Mouse (Mus musculus) heart, embryonic 14.5 days (tissue): ENCODE results near the gene Edrf1. TPM values are rescaled to one million over a fixed set of nuclear protein-coding genes. Genes with fewer than 3 reads are reported as not detected.
A peak's percentile ranks its signal among the peaks of the same experiment; 100 is the strongest.

ENCODE experiments used
- ATAC-seq: fragments of 200-750 bp; cut with Nextera tagmentation; 2 replicates; pipeline ENCODE4 v1.8.0; 2017; ENCODE audit warnings: low read depth, moderate TSS enrichment; ENCODE audit not compliant: insufficient number of reproducible peaks, insufficient read depth, low FRiP score
- H3K27ac ChIP-seq, 2 experiments: fragments of 200-500 bp in 1 of 2; fragments of 300-500 bp in 1 of 2; sonication (generic) in 1 of 2; replicated peaks in 1 of 2; 2 replicates each; pipeline ENCODE4 v1.5.1; 2012 to 2014; ENCODE audit warnings: low read depth in 2 of 2, low read length in 2 of 2, control low read depth in 1 of 2, mild to moderate bottlenecking in 1 of 2, mixed read lengths in 1 of 2; ENCODE audit not compliant: control insufficient read depth in 1 of 2, insufficient read depth in 1 of 2
- H3K27me3 ChIP-seq: fragments of 300-500 bp; sonication (generic); 2 replicates; pipeline ENCODE4 v1.6.1; 2014; ENCODE audit warnings: mild to moderate bottlenecking, low read length, control low read depth; ENCODE audit not compliant: control insufficient read depth, insufficient read depth
- H3K36me3 ChIP-seq: fragments of 300-500 bp; sonication (generic); 2 replicates; pipeline ENCODE4 v1.6.1; 2014; ENCODE audit warnings: mild to moderate bottlenecking, control low read depth, low read length, mixed read lengths; ENCODE audit not compliant: control insufficient read depth, insufficient read depth
- H3K4me1 ChIP-seq, 2 experiments: fragments of 200-500 bp in 1 of 2; fragments of 300-500 bp in 1 of 2; sonication (generic) in 1 of 2; 2 replicates each; pipeline ENCODE4 v1.6.1; 2012 to 2014; ENCODE audit warnings: low read length in 2 of 2, control low read depth in 1 of 2, mixed read lengths in 1 of 2; ENCODE audit not compliant: control insufficient read depth in 2 of 2, insufficient read depth in 2 of 2
- H3K4me2 ChIP-seq: fragments of 300-500 bp; sonication (generic); 2 replicates; pipeline ENCODE4 v1.6.1; 2014; ENCODE audit warnings: mild to moderate bottlenecking, low read length
- H3K4me3 ChIP-seq, 2 experiments: fragments of 200-500 bp in 1 of 2; fragments of 300-500 bp in 1 of 2; sonication (generic) in 1 of 2; 2 replicates each; pipeline ENCODE4 v1.5.1; 2012 to 2014; ENCODE audit warnings: low read length in 2 of 2, mild to moderate bottlenecking in 2 of 2, control low read depth in 1 of 2, low read depth in 1 of 2, moderate library complexity in 1 of 2; ENCODE audit not compliant: control insufficient read depth in 1 of 2, insufficient read depth in 1 of 2
- H3K9ac ChIP-seq: fragments of 300-500 bp; sonication (generic); 2 replicates; pipeline ENCODE4 v1.6.1; 2014; ENCODE audit warnings: mild to moderate bottlenecking, low read length
- H3K9me3 ChIP-seq: fragments of 300-500 bp; sonication (generic); 2 replicates; pipeline ENCODE4 v1.6.1; 2016; ENCODE audit warnings: low read length, control low read depth; ENCODE audit not compliant: control insufficient read depth
- WGBS: fragments of 180-500 bp; shearing (Covaris S2); extraction: QIAGEN DNeasy Blood & Tissue Kit; methylation state at CpG from one replicate; pipeline ENCODE4 v1.1.7; 2014; 5-methylcytosine and 5-hydroxymethylcytosine counted together
- polyA plus RNA-seq: library from polyadenylated mRNA; unstranded; fragments of >200 nt; fragmentation: Nextera tagmentation; extraction: Ambion mirVana; gene quantifications from 2 replicates; pipeline ENCODE4 v1.2.1, GENCODE M21; 2014

Edrf1 gene
- polyA plus RNA-seq, 1 experiment from 2014 or later: 11.9 TPM

DNA sequence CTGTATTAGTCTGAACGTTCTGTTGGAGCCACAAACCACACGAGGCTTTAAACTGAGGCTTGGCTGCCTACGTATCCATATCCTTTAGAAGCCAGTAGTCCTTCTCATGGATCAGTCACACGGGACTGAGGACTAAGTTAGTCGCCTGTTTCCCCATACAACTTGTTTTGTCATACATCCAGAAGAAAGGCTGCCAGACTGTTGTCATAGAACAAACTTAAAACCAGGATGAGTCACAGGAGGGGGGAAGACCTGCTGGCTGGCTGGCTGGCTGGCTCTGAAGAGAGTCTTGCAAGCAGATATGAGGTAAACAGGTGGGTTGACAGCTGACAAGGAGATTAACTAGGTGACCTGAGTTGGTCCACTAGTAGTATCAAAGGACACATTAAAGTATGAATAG lies 6.5 kb upstream of the Edrf1 start:
- Histone ChIP-seq H3K4me2 (no peak overlapping the region), H3K36me3 (no peaks in the 10 kb centered on the region), H3K27ac (no peak overlapping the region), H3K9me3 (no peaks in the 10 kb centered on the region), H3K4me3 (no peak overlapping the region), H3K27me3 (no peaks in the 10 kb centered on the region), H3K4me1 (no peaks in the 10 kb centered on the region), H3K9ac (no peak overlapping the region)
- no peak for ATAC-seq
- WGBS: 73% methylated on average over 5 of the region's 5 CpGs

DNA sequence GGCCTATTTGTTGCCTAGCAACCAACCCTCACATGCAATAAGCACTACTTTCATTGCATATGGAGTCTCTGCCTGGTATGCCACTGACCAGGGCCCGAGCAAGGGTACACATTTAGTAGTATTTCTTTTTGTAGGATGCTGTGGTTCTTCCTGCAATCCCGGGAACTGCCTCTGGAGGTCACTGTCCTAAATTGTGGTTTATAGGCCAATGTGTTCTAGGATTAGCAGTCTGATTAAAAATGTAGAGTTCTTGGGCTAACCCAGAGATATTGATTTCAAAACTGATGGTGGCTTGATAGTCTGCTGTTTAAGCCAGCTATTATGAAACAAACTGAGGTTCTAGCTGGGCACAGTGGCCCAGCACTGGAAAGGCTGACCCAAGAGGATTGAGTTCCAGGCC lies 4.9 kb upstream of the Edrf1 start:
- H3K27me3 ChIP-seq: no peaks in the 10 kb centered on the region
- no peak overlapping the region for H3K27ac ChIP-seq
- WGBS: 25% methylated on average over 2 of the region's 2 CpGs
- H3K4me1 ChIP-seq: no peaks in the 10 kb centered on the region
- H3K36me3 ChIP-seq: no peaks in the 10 kb centered on the region
- no peak overlapping the region for H3K4me3 ChIP-seq
- no peak overlapping the region for H3K9ac ChIP-seq
- H3K4me2 ChIP-seq: no peak overlapping the region
- no peaks in the 10 kb centered on the region for H3K9me3 ChIP-seq
- ATAC-seq: no peak

DNA sequence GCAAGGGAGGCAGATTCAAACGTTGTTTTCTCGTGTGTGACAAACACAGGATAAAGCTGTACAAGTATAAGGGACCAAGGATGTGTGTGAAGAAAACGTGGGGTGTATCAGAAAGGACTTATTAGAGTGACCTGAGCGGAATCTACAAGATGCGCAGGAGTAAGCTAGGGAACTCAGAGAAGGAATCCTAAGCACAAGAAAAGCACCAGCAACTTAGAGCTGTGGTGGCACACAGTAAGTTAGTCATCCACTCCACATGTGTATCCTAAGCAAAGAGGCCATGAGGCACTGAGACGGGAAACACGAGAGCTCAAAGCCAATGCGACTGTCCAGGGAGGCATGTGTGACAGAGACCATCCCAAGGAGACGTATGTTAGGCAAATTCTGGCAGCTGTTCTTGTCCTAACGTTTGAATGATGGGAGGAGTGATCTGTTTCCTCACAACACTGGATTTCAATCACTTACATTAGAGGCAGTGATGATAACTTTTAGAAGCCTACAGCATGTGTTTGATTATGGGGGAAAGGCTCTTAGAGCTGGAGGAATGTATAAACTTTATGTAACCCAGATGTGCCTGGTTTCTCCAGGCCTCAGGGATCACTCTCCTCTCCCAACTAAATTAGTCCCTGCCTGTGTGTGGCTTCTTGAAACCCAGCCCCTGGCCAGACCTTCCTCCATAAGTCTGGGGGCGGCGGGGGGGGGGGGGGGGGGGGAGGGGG lies 2.3 kb upstream of the Edrf1 start:
- H3K9ac ChIP-seq: no peak overlapping the region

DNA sequence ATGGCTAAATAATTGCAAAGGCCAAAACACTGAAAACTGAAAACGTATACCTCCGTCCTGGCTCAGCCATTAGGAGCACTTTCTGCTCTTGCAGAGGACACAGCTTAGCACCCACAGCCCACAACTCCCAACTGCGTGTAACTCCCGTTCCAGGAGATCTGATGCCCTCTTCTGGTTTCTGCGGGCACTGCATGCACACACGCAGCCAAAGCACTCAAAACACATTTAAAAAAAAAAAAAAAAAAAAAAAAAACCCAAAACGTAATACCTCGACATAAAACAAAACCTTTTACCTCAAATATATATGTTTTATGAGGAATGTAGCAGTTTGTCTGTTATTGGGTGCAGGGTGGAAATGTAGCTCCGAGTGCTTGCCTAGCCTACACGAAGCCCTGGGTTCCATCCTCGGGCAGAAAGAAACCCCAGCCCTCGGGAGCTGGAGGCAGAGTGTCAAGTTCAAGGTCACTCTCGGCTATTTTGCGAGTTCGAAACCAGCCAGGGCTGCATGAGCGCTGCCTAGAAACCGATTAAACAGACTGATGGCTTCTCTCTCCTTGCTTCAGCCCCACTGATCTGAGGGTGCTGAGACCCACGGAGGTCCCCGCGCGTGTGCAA lies 498 bp upstream of the Edrf1 start:
- Histone ChIP-seq H3K9ac (peak overlapping the region; percentile 85), H3K36me3 (peaks cover 22% of the 10 kb centered on the region), H3K4me2 (peak overlapping the region; percentile 82), H3K9me3 (no peaks in the 10 kb centered on the region), H3K4me3 (peak overlapping the region; percentile 75 to 86), H3K27ac (peak overlapping the region; percentile 75 to 80), H3K27me3 (no peaks in the 10 kb centered on the region), H3K4me1 (peaks cover 2 to 8% of the 10 kb centered on the region in 2 experiments; a peak in 2 of 4 replicates)
- 2% methylated on average over 21 of the region's 21 CpGs for WGBS
- peak; percentile 25; the same call in 1 of the 2 replicates for ATAC-seq

More for the DNA sequence above, 2.3 kb upstream of the Edrf1 start:
- no peak for ATAC-seq
- H3K27me3 ChIP-seq: no peaks in the 10 kb centered on the region
- H3K36me3 ChIP-seq: peaks cover 7% of the 10 kb centered on the region
- H3K4me1 ChIP-seq: peaks cover 2 to 8% of the 10 kb centered on the region in 2 experiments; a peak in 2 of 4 replicates
- H3K9me3 ChIP-seq: no peaks in the 10 kb centered on the region
- 52% methylated on average over 10 of the region's 12 CpGs for WGBS
- no peak overlapping the region for H3K4me2 ChIP-seq
- H3K27ac ChIP-seq: no peak overlapping the region
- H3K4me3 ChIP-seq: no peak overlapping the region

DNA sequence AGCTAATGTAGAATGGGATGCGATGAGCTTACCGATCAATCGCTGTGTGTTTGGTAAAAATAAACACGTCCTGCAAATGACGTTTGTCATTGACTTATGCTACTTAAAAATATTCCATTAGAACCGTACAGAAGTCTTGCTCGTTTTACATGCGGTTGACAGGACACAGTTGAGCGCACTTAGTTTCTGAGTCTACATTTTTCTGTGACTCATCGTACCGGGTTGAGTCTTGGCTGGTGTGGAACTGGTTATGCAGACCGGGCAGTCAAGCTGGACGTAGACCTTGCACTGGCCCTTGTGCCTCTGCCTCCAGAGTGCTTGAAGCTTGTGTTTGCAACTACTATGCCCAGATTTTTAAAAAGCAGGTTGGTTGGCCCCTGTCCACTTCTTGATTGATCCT lies 963 bp downstream of the Edrf1 start:
- Histone ChIP-seq H3K4me3 (peak overlapping the region; percentile 75 to 86), H3K36me3 (peaks cover 36% of the 10 kb centered on the region), H3K4me2 (peak overlapping the region; percentile 81), H3K27ac (no peak overlapping the region; a peak in 1 of 4 replicates), H3K9me3 (no peaks in the 10 kb centered on the region), H3K4me1 (peaks cover 2 to 8% of the 10 kb centered on the region in 2 experiments; a peak in 2 of 4 replicates), H3K27me3 (no peaks in the 10 kb centered on the region), H3K9ac (peak overlapping the region; percentile 92)
- no peak for ATAC-seq
- WGBS: 8% methylated on average over 13 of the region's 13 CpGs

DNA sequence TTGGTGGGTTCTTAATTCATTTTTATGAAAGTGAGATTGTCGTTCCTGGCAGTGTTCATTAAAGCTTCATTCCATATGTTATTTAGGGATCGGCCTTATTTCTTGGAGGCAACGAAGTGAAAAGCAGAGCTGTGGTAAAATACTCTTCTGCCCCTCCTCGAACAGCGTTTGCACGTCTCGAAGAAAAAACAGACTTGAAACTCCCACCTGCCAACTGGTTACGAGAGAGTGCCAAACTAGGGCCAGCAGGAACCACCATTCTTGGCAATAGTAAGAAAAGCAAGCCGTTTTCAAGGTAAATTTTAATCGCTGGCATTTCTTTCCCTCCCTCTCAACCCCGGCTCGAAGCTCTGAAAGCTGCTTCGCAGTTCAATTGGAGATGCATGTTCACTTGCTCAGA lies 1.5 kb downstream of the Edrf1 start:
- WGBS: 89% methylated on average over 13 of the region's 13 CpGs
- Histone ChIP-seq H3K4me2 (peak overlapping the region; percentile 81), H3K27me3 (no peaks in the 10 kb centered on the region), H3K4me3 (peak overlapping the region in 1 of 2 experiments; percentile 75; a peak in 2 of 4 replicates), H3K27ac (no peak overlapping the region), H3K36me3 (peaks cover 41% of the 10 kb centered on the region), H3K9ac (peak overlapping the region; percentile 92; the same call in 1 of the 2 replicates), H3K9me3 (no peaks in the 10 kb centered on the region), H3K4me1 (peaks cover 2 to 8% of the 10 kb centered on the region in 2 experiments; a peak in 2 of 4 replicates)
- no peak for ATAC-seq

DNA sequence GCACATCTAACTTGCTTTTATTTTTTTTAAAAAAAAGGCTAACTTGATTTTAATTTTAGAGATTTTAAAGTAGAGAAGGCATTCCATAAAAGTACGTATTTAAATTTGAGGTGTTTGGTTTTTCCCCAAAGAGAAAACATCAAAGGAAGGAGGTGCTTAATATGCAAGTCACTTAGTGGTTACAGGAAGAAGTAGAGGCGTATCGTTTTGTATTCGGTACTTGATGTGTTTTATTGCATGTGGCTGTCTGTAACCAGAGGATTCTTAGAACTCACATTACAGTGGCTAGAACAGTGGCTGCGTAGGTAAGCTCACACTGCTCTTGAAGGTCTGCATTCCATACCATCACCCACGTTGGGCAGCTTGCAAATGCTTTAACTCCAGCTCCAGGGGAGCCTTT lies 8.4 kb downstream of the Edrf1 start:
- Histone ChIP-seq H3K9me3 (no peaks in the 10 kb centered on the region), H3K27ac (no peak overlapping the region), H3K4me2 (no peak overlapping the region), H3K9ac (no peak overlapping the region), H3K4me3 (no peak overlapping the region), H3K27me3 (no peaks in the 10 kb centered on the region), H3K4me1 (no peaks in the 10 kb centered on the region), H3K36me3 (peaks cover 97% of the 10 kb centered on the region)
- WGBS: 89% methylated on average over 6 of the region's 6 CpGs
- ATAC-seq: no peak
